Mouse (Mus musculus): ENCODE measurements around the gene Ralgps1.

Ralgps1 gene

GRCm38 (mm10) chr2:33282877-33283276, 88.4 kb downstream of the Ralgps1 start:
- in situ Hi-C loops (cut with MboI, MseI), result no loop called here

GRCm38 (mm10) chr2:33281807-33282206, 89.5 kb downstream of the Ralgps1 start:
- in situ Hi-C loops (cut with MboI, MseI), result no loop called here

GRCm38 (mm10) chr2:33280525-33280924, 90.8 kb downstream of the Ralgps1 start:
- in situ Hi-C loops (cut with MboI, MseI), result no loop called here

- in situ Hi-C loops (cut with MboI, MseI), result no loop called here
Measured at GRCm38 (mm10) chr2:33279758-33280157, 91.5 kb downstream of the Ralgps1 start.

- in situ Hi-C loops (cut with MboI, MseI), result no loop called here
Measured at GRCm38 (mm10) chr2:33274719-33275490, 96.4 kb downstream of the Ralgps1 start.

- in situ Hi-C loops (cut with MboI, MseI), result no loop called here
Measured at GRCm38 (mm10) chr2:33272665-33273439, 98.4 kb downstream of the Ralgps1 start.

- in situ Hi-C loops (cut with MboI, MseI), result no loop called here
Measured at GRCm38 (mm10) chr2:33271511-33271910, 99.8 kb downstream of the Ralgps1 start.

GRCm38 (mm10) chr2:33270569-33270968, 100.7 kb downstream of the Ralgps1 start:
- in situ Hi-C loops (cut with MboI, MseI), result no loop called here

GRCm38 (mm10) chr2:33269132-33269493, 102.2 kb downstream of the Ralgps1 start:
- in situ Hi-C loops (cut with MboI, MseI), result no loop called here

- in situ Hi-C loops (cut with MboI, MseI), result no loop called here
Measured at GRCm38 (mm10) chr2:33268384-33269131, 102.7 kb downstream of the Ralgps1 start.

- in situ Hi-C loops (cut with MboI, MseI), result no loop called here
Measured at GRCm38 (mm10) chr2:33267075-33267474, 104.2 kb downstream of the Ralgps1 start.

GRCm38 (mm10) chr2:33265793-33266192, 105.5 kb downstream of the Ralgps1 start:
- in situ Hi-C loops (cut with MboI, MseI), result no loop called here

GRCm38 (mm10) chr2:33261475-33261874, 109.8 kb downstream of the Ralgps1 start:
- in situ Hi-C loops (cut with MboI, MseI), result no loop called here

GRCm38 (mm10) chr2:33260772-33261171, 110.5 kb downstream of the Ralgps1 start:
- in situ Hi-C loops (cut with MboI, MseI), result no loop called here

- in situ Hi-C loops (cut with MboI, MseI), result no loop called here
Measured at GRCm38 (mm10) chr2:33256769-33257537, 114.3 kb downstream of the Ralgps1 start.

- in situ Hi-C loops (cut with MboI, MseI), result no loop called here
Measured at GRCm38 (mm10) chr2:33254318-33254985, 116.8 kb downstream of the Ralgps1 start.

GRCm38 (mm10) chr2:33253572-33254190, 117.6 kb downstream of the Ralgps1 start:
- in situ Hi-C loops (cut with MboI, MseI), result no loop called here

- in situ Hi-C loops (cut with MboI, MseI), result no loop called here
Measured at GRCm38 (mm10) chr2:33252751-33253150, 118.5 kb downstream of the Ralgps1 start.

GRCm38 (mm10) chr2:33249922-33250633, 121.2 kb downstream of the Ralgps1 start:
- in situ Hi-C loops (cut with MboI, MseI), result no loop called here

- in situ Hi-C loops (cut with MboI, MseI), result no loop called here
Measured at GRCm38 (mm10) chr2:33248549-33248948, 122.7 kb downstream of the Ralgps1 start.

All from T-helper 2 cell (primary cell).